Mouse (Mus musculus): ENCODE measurements around the gene Klc2. TPM values are rescaled to one million over a fixed set of nuclear protein-coding genes. Genes with fewer than 3 reads are reported as not detected.

Gene Klc2
- total RNA-seq, 1 experiment from 2014 or later = 18.7 TPM

DNA sequence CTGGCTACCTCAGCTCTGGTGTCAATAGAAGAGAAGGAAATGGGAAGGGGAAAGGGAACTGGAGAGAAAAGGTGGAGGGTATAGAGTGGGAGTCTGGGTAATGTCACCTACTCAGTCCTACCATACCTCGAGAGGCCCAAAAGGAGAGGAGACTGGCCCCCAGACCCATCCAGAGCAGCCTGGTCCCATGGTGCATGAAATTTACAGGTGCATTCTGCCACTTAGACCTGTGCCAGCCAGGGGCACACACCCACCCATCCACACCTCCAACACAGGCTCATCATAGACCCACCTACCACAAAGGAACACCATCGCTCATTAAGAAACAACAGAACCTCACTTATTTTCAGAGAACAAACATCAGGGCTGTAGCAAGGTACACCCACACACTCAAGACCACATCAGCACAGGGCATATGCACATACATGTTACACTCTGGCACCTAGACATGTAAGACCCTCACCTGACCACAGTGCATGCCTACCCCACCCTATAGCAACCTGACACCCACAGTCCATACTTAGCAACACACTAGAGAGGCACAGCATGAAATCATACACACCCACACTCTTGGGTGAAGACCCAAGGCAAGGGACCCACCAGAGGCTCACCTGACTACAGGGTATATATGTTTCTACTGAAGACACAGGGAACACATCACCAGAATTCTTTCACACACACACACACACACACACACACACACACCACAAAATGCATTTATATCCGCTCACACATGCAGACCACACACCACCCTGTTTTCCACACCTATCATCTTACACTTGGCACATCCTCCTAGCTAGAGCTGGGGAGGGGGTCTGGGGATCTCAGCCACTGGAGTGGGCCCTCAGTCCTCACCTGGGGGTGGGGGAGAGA lies 34.2 kb downstream of the Klc2 start:
- no peak for ATAC-seq (ENCODE audit: extremely low read depth, insufficient number of reproducible peaks, low FRiP score, poor library complexity, severe bottlenecking)

DNA sequence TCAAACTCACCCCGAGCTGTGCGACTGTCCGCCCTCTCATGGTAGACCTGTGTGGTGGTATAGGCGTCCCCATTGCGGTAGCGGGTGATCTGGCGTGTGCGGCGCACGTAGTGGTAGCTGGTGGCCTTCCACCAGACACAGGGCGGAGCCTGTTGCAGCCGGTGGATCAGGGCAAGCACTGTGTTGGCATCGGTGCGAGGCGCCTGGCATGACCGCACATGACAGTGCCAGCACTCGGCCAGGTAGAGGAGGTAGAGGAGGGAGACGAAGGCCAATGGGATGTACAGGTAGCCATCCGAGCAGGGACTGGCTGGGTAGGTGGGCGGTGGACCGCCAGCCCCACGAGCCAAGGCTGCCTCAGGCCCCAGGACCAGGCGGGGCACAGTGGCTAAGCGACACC lies 35.8 kb downstream of the Klc2 start:
- ATAC-seq (ENCODE audit: extremely low read depth, insufficient number of reproducible peaks, low FRiP score, poor library complexity, severe bottlenecking) = no peak

DNA sequence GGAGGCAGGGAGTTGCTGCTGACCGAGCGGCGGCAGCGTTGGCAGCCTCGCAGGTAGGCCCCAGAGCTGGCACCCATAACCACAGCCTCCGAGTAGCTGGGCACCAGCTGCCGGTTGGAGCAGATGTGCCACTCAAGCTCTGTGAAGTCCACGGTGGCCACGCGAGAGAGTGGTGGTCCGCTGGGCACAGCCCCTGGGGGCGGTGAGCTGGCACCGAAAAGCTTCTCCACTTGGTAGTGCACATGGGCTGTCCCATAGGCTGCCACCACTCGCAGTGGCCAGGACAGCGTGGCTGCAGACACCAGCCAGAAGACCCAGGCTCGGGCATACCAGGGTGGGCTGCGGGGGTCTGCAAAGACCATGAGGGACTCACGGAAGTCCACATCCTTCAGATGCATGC lies 36.4 kb downstream of the Klc2 start:
- no peak for ATAC-seq (ENCODE audit: extremely low read depth, insufficient number of reproducible peaks, low FRiP score, poor library complexity, severe bottlenecking)

DNA sequence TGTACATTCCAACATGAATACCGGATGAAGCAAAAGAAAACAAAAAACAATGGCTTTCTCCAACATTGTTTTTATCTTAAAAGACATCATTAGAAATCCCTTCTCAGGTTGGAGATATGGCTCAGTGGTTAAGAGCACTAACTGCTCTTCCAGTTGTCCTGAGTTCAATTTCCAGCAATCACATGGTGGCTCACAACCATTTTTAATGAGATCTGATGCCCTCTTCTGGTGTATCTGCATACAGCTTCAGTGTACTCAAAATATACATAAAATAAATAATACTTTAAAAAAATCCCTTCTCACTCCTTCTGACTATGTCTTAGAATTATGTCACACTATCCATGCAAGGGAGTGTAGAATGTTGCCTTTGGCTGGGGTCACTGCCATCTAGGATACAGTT lies 39.1 kb downstream of the Klc2 start:
- ATAC-seq (ENCODE audit: extremely low read depth, insufficient number of reproducible peaks, low FRiP score, poor library complexity, severe bottlenecking) = no peak

DNA sequence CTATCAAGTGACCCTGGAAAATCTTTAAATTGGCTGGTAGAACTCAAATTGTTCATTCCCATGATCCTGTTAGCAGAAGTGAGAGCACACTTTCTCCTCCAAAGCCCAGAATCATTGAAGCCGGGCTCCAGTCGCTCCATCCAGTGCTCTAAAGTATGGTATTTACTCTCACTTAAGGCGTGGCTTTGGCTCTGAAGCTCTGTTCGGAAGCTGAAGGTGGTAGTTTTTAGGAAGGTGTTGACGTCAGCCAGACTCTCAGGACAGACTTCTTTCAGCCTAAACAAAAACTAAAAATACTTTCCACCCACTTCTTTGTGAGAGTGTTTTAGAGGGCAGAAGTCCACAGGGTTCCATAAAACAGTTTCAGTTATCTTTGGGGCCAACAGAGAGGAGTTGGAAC lies 44.8 kb downstream of the Klc2 start:
- no peak for ATAC-seq (ENCODE audit: extremely low read depth, insufficient number of reproducible peaks, low FRiP score, poor library complexity, severe bottlenecking)

DNA sequence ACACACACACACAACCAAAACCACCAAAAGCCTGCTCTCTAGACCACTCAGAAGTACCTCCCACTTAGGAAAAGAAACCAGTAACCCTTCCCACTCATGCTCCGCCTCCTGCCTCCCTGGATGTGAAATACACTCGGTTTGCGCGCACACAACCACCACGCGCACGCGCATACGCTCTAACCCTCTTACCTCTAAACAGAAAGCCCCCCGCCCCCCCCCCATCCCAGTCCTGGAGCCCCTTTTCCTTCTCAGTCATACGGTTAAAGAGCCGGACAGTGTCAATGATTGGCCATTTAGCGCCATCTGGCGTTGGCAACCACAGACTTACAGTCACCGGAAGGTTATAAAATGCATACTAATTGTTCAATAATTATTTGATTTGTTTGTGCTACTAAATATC lies 45.3 kb downstream of the Klc2 start:
- no peak for ATAC-seq (ENCODE audit: extremely low read depth, insufficient number of reproducible peaks, low FRiP score, poor library complexity, severe bottlenecking)

DNA sequence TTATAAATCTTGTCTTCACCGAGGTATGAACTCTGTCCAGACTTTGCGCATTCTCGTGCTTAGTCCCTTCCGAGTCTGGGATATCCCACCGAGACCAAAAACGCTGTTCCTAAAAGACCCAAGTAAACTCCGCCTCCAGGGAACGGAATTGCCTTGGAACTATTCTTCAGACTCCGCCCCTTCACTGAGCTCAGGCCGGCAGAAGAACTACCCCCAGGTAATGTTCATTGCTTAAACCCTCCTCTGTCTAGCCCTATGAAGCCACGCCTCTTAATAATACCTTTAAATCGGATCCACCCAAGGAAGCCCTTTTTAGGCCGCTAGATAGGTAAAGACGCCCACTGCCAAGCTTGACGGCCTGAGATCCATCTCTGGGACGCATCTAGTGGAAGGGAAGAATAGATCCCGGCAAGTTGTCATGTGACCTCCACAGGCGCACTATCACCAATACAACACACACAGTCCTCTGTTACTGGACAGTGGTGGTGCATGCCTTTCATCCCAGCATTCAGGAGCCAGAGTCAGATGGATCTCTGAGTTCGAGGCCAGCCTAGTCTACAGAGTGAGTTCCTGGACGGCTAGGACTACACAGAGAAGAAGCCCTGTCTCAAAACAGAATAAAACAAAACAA lies 45.9 kb downstream of the Klc2 start:
- ATAC-seq (ENCODE audit: extremely low read depth, insufficient number of reproducible peaks, low FRiP score, poor library complexity, severe bottlenecking) = no peak

DNA sequence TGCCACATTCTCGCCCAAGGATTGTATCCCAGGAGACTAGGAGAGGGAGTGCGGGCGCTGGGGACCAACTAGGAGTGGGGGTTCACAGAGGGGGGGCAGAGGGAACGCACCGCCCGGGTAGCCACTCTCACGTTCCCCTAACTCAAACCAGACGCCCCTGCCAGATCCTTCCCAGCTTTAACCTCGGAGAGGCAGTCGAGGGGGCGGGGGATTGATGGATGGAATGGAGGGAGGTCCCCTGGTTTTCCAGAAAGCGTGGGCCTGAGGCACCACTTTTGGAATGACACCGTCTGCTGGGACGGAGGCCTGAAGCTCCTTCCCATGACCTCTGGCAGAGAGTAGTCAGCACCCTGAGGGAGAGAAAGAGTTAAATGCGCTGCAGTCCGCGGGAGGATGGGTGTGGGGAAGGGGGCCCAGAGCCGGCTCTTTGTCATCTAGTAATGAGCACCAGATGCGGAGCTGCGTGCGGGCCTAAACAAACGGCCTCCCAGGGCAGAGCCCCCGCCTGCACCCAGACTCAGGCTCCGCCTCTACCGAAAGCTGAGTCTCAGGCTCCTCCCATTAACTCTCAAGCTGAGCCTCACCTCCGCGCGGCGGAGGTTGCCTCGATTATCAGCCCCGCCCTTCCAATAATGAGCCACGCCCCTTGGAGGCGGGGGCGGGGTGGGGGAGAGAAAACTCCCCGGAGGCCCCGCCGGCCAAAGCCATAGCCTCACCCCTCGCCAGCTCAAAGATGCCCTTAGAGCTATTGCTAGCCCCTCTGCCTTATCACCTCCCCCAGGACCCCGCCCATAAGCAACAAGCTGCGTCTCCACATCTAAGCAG lies 46.6 kb downstream of the Klc2 start:
- ATAC-seq (ENCODE audit: extremely low read depth, insufficient number of reproducible peaks, low FRiP score, poor library complexity, severe bottlenecking) = no peak

DNA sequence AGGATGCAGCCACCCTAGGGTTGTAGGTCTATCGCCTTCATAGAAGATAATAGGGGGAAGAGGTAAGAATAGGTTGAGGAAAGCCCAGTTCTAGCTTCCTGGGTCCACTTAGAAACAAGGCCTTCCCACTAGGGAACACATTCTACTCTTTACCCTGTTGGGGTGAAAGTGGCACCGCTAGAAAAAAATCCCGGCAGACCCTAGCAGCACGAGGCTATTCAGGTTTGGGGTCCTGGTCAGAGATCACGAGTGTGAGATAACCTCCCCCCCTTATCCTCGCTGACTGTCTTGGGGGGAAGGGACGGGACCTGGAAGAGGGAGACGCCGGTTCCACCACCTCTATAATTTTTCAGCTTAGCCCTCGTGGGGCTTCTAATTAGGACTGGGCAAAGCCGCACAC lies 47.3 kb downstream of the Klc2 start:
- no peak for ATAC-seq (ENCODE audit: extremely low read depth, insufficient number of reproducible peaks, low FRiP score, poor library complexity, severe bottlenecking)

DNA sequence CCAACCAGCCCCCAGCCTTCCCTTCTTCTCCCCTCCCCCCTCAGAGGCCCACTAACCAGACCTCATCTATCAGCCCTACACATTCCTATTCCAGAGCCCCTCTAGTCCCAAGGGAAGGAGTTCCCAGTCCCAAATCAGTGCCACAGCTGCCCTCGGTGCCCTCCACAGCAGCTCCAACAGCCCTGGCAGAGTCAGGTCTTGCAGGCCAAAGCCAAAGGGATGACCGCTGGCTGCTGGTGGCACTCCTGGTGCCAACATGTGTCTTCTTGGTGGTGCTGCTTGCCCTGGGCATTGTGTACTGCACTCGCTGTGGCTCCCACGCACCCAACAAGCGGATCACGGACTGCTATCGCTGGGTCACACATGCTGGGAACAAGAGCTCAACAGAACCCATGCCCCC lies 48.4 kb downstream of the Klc2 start:
- ATAC-seq (ENCODE audit: extremely low read depth, insufficient number of reproducible peaks, low FRiP score, poor library complexity, severe bottlenecking) = no peak

DNA sequence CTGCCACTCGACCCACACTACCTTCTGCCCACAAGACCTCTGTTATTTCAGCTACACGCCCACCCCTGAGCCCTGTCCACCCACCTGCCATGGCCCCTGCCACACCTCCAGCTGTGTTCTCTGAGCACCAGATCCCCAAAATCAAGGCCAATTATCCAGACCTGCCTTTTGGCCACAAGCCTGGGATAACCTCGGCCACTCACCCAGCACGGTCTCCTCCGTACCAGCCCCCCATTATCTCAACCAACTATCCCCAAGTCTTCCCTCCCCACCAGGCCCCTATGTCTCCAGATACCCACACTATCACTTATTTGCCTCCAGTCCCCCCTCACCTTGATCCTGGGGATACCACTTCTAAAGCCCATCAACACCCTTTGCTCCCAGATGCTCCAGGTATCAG lies 48.9 kb downstream of the Klc2 start:
- ATAC-seq (ENCODE audit: extremely low read depth, insufficient number of reproducible peaks, low FRiP score, poor library complexity, severe bottlenecking) = no peak

DNA sequence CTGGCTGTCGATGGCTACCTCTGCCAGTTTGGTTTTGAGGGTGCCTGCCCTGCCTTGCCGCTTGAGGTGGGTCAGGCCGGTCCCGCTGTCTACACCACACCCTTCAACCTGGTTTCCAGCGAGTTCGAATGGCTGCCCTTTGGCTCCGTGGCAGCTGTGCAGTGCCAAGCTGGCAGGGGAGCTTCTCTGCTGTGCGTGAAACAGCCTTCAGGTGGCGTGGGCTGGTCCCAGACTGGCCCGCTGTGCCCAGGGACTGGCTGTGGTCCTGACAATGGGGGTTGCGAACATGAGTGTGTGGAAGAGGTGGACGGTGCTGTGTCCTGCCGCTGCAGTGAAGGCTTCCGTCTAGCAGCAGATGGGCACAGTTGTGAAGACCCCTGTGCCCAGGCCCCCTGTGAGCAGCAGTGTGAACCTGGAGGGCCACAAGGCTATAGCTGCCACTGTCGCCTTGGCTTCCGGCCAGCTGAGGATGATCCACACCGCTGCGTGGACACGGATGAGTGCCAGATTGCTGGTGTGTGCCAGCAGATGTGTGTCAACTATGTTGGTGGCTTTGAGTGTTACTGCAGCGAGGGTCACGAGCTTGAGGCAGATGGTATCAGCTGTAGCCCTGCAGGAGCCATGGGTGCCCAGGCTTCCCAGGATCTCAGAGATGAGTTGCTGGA lies 49.7 kb downstream of the Klc2 start:
- no peak for ATAC-seq (ENCODE audit: extremely low read depth, insufficient number of reproducible peaks, low FRiP score, poor library complexity, severe bottlenecking)

DNA sequence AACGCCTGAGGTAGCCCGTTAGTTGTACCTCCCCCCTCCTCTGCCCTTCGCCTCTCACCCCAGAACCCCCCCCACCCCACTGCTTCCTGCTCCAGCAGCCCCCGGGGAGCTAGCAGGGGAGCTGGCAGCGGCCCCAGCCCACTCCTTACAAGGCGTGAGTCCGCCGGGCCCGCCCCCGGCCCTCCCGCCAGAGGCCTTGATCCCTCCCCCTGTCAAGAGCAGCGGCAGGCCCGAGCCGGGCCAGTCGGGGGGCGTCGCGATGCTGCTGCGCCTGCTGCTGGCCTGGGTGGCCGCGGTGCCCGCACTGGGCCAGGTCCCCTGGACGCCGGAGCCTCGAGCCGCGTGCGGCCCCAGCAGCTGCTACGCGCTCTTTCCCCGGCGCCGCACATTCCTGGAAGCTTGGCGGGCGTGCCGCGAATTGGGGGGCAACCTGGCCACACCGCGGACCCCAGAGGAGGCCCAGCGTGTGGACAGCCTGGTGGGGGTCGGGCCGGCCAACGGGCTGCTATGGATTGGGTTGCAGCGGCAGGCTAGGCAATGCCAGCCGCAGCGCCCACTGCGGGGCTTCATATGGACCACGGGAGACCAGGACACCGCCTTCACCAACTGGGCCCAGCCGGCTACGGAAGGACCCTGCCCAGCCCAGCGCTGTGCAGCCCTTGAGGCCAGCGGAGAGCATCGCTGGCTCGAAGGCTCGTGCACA lies 50.3 kb downstream of the Klc2 start, which contains the start of gene Cd248:
Gene Cd248 (plus strand): TSS at position 212 of the 703 bp plus-strand sequence.
- ATAC-seq (ENCODE audit: extremely low read depth, insufficient number of reproducible peaks, low FRiP score, poor library complexity, severe bottlenecking) = no peak

DNA sequence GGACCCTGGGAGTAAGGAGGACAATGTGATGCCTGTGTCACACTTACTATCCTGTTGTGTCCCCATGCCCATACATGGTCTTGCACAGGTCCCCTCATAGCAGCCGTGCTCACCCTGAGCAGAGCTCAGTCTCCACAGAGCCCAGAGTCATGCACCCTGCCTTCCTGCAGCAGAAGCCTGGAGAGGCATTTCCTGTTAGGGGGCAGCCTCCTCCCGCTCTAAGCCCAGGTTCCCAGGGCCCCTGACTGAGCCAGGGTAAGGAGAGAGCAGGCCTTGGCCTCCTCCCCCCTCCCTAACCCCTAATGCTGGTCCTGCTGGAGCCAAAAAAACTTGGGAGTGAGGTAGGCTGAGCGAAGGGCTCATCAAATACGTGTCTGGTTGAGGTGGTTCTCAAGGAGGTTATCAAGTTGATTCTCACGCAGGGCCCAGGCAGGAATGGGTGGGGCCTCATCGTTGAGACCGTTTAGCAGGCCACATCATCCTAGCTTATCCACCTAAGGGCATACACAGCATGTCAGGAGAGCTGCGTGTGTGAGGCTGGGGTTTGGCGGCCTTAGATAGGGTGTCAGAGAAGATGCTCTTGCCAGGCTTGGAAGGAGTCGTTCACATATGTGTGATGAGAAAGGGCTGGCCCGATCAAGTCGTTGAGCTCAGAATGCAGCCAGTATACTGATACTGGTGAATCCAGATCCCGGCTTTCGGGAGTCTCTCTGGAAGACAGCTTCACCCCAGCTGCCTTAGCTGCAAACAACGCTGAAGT lies 51.1 kb downstream of the Klc2 start:
- no peak for ATAC-seq (ENCODE audit: extremely low read depth, insufficient number of reproducible peaks, low FRiP score, poor library complexity, severe bottlenecking)

DNA sequence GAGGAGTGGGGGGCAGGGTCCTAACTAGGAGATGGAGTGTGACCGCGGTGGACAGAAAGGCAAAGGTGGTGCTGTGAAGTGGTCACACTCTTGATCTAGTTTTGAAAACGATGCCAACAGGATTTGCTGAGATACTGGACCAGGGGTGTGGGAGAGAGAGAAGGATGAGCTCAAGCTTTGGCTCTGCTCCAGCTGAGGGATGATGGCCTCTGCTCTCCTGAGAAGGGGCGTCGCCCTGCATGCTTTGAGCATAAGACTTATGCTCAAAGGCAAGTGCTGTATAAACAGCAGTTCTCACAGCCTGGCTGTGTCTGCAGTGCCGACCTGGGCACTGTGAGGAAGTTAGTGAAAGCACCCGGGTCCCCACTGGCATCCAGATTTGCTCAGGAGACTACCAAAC lies 53.3 kb downstream of the Klc2 start:
- ATAC-seq (ENCODE audit: extremely low read depth, insufficient number of reproducible peaks, low FRiP score, poor library complexity, severe bottlenecking) = no peak

DNA sequence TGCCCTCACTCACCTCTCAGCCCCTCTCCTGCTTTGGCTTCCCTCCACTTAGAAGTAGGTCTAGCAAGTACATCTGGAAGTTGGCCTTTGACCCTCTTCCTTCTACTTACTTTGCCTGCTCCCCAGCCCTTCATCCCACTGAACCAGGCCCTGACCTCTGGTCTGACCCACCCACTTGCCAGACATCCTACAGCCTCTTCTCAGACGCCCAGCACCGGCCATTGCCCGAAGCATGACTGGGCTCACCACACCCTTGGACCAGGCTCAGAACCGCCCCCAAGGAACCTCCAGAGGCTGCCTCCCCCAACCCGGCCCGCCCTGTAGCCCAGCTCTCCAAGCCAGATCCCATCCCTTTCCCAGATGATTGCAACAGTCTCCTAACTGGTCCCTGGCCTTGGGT lies 55.9 kb downstream of the Klc2 start:
- no peak for ATAC-seq (ENCODE audit: extremely low read depth, insufficient number of reproducible peaks, low FRiP score, poor library complexity, severe bottlenecking)

DNA sequence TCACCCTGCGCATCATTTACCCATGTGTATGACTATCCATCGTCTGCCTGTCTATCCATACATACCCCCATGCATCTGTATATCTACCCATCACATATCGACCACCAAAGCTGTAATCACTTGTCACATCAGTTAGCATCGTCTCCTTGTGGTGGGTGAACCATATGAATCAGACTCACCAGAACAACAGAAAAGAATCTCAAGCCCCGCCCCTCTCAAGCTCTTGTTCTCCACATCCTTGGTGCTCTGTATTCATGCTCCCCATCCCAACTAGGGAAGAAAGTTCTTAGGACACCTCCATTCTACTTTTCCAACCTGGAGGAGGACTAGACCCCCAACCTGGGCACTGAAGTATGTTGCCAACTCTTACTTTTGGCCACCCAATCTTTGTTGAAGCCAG lies 56.3 kb downstream of the Klc2 start:
- ATAC-seq (ENCODE audit: extremely low read depth, insufficient number of reproducible peaks, low FRiP score, poor library complexity, severe bottlenecking) = no peak

Data from neutrophil, adult 5-6 weeks (primary cell).